Mouse (Mus musculus) lung, postnatal 14 days (tissue): Measurements from ENCODE around the gene Phlpp1.

ENCODE experiments used
- DNase-seq: peaks from one replicate; pipeline ENCODE4 v3.0.0; 2021

Phlpp1 gene

GRCm38 (mm10) chr1:106199109-106199508, 27.6 kb downstream of the Phlpp1 start:
- DNase-seq = no peak

- peak; percentile 72 for DNase-seq
Observed at GRCm38 (mm10) chr1:106199686-106200085, 28.1 kb downstream of the Phlpp1 start.

- no peak for DNase-seq
Observed at GRCm38 (mm10) chr1:106201025-106201424, 29.5 kb downstream of the Phlpp1 start.

- no peak for DNase-seq
Observed at GRCm38 (mm10) chr1:106201929-106202328, 30.4 kb downstream of the Phlpp1 start.

- DNase-seq = no peak
Observed at GRCm38 (mm10) chr1:106203942-106204341, 32.4 kb downstream of the Phlpp1 start.

GRCm38 (mm10) chr1:106204350-106204749, 32.8 kb downstream of the Phlpp1 start:
- peak; percentile 36 for DNase-seq

- no peak for DNase-seq
Observed at GRCm38 (mm10) chr1:106208581-106208980, 37.0 kb downstream of the Phlpp1 start.

GRCm38 (mm10) chr1:106210461-106210860, 38.9 kb downstream of the Phlpp1 start:
- no peak for DNase-seq

GRCm38 (mm10) chr1:106211146-106211545, 39.6 kb downstream of the Phlpp1 start:
- DNase-seq = no peak

- no peak for DNase-seq
Observed at GRCm38 (mm10) chr1:106220431-106220830, 48.9 kb downstream of the Phlpp1 start.

GRCm38 (mm10) chr1:106221371-106221770, 49.8 kb downstream of the Phlpp1 start:
- no peak for DNase-seq

- no peak for DNase-seq
Observed at GRCm38 (mm10) chr1:106221964-106222363, 50.4 kb downstream of the Phlpp1 start.

- DNase-seq = no peak
Observed at GRCm38 (mm10) chr1:106226613-106227012, 55.1 kb downstream of the Phlpp1 start.

- peak; percentile 17 for DNase-seq
Observed at GRCm38 (mm10) chr1:106230313-106230712, 58.8 kb downstream of the Phlpp1 start.

- DNase-seq = no peak
Observed at GRCm38 (mm10) chr1:106231345-106231744, 59.8 kb downstream of the Phlpp1 start.

- DNase-seq = peak; percentile 72
Observed at GRCm38 (mm10) chr1:106231805-106232459, 60.4 kb downstream of the Phlpp1 start.

GRCm38 (mm10) chr1:106232460-106232850, 60.9 kb downstream of the Phlpp1 start:
- no peak for DNase-seq

GRCm38 (mm10) chr1:106236986-106237385, 65.4 kb downstream of the Phlpp1 start:
- no peak for DNase-seq

GRCm38 (mm10) chr1:106240116-106240685, 68.6 kb downstream of the Phlpp1 start:
- peak; percentile 26 for DNase-seq

GRCm38 (mm10) chr1:106241059-106241458, 69.5 kb downstream of the Phlpp1 start:
- DNase-seq = no peak

- DNase-seq = no peak
Observed at GRCm38 (mm10) chr1:106242129-106242528, 70.6 kb downstream of the Phlpp1 start.

GRCm38 (mm10) chr1:106243371-106243770, 71.8 kb downstream of the Phlpp1 start:
- no peak for DNase-seq

GRCm38 (mm10) chr1:106244245-106244644, 72.7 kb downstream of the Phlpp1 start:
- DNase-seq = no peak

GRCm38 (mm10) chr1:106254047-106254446, 82.5 kb downstream of the Phlpp1 start:
- DNase-seq = no peak

- DNase-seq = no peak
Observed at GRCm38 (mm10) chr1:106257176-106257575, 85.6 kb downstream of the Phlpp1 start.
